Mouse (Mus musculus): ENCODE data around the gene Rsg1. TPM values are rescaled to one million over a fixed set of nuclear protein-coding genes. Genes with fewer than 3 reads are reported as not detected.

The Rsg1 gene
- 1.9 and 3.7 TPM in 2 replicates for polyA plus RNA-seq (2012; rRNA removed)

DNA sequence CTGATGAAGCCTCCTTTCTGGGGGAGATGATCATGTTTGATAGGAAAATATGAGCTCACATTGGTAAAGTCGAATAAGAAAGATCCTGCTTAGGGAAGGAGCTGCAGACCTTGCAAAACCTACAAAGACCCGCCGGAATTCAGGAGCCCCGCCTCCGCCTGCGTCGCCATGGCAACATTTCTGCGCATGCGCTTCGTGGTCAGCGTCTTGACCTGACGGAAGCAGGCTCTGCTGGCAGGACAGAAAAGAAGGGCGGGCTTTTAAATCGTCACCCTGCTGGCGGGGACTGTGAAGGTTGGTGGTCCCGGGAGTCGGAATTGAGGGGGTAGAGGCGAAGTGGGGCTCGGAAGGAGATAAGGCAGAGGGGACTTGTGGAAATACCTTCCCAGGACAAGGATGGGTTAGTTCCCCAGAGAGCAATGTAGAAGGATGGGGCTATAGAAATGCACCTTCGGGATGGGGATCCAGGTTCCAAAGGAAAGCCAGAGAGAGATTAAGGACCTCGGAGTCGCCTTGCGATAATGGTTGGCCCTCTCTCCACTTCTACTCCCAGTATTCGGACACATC, at the start of gene Rsg1:
TSS of gene Rsg1 (plus strand) at position 187 of the 567 bp plus-strand sequence.
- peaks cover 7% of the 10 kb centered on the region; the same call in 1 of the 2 replicates for H3K4me1 ChIP-seq (ENCODE audit: control insufficient read depth, insufficient read depth, low read length)
- peak; percentile 32; the same call in 1 of the 2 replicates for TF ChIP-seq POLR2A (IDR thresholded peaks at IDR 0.05; ENCODE audit: borderline replicate concordance, extremely low read depth, low read depth, low read length)
- no peak for TF ChIP-seq CTCF (IDR thresholded peaks at IDR 0.05; ENCODE audit: insufficient read depth, low read length)
- peak within 1 kb of the TSS; percentile 59 for H3K4me3 ChIP-seq (replicated peaks; ENCODE audit: extremely low read depth, low read depth, low read length)
- DNase-seq = peak; percentile 93
- WGBS = under 1% methylated on average over 24 of the region's 24 CpGs

DNA sequence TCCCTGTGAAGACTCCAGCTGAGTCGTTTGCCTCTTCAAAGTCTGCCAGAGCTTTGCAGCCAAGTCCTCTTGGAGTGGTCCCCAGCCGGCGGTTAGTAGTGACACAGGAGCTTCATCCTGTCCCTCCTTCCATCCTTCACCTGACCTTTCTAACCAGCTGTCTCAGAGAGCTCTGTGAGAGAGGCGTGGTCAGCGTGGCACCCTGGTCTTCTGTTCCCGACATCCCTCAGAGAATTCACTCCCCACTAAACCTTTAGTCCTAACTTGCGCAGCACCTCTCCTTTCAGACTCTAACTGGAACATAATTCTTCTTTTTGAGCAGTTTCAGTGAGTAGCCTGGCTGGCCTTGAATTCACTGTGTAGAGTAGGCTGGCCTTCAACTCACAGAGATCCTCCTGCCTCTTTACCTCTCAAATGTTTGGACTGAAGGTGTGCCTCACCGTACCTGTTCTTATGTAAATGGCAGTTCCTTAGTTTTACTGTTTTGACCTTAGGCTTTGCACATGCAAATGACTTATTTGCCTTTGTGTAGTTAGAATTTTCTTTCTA, 47.9 kb upstream of the Rsg1 start:
- no peak for DNase-seq
- 75% methylated on average over 8 of the region's 8 CpGs for WGBS
- Histone ChIP-seq H3K4me3 (replicated peaks; ENCODE audit: extremely low read depth, low read depth, low read length) (no peak overlapping the region), H3K4me1 (ENCODE audit: control insufficient read depth, insufficient read depth, low read length) (no peaks in the 10 kb centered on the region; the same call in 1 of the 2 replicates)
- no peak for TF ChIP-seq POLR2A (IDR thresholded peaks at IDR 0.05; ENCODE audit: borderline replicate concordance, extremely low read depth, low read depth, low read length)
- TF ChIP-seq CTCF (IDR thresholded peaks at IDR 0.05; ENCODE audit: insufficient read depth, low read length) = no peak

DNA sequence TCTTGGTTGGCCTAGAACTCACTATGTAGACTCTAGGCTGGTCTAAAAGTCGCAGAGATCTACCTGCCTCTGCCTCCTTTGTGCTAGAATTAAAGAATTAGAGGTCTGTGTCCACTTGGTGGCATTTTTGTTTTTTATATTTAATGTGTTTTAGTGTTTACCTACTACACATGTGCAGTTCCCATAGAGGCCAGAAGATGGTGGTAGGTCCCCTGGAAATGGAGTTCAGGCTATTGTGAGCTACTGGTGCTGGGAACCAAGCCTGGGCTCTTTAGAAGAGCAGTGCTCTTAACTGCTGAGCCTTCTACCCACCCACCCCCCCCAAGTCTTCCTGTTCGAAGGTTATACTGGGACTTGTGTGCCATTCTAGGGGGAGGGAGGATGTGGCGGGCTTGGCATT, 46.6 kb upstream of the Rsg1 start:
- WGBS = 96% methylated on average over 3 of the region's 3 CpGs
- Histone ChIP-seq H3K4me1 (ENCODE audit: control insufficient read depth, insufficient read depth, low read length) (no peaks in the 10 kb centered on the region; the same call in 1 of the 2 replicates), H3K4me3 (replicated peaks; ENCODE audit: extremely low read depth, low read depth, low read length) (no peak overlapping the region)
- TF ChIP-seq CTCF (IDR thresholded peaks at IDR 0.05; ENCODE audit: insufficient read depth, low read length) (no peak), POLR2A (IDR thresholded peaks at IDR 0.05; ENCODE audit: borderline replicate concordance, extremely low read depth, low read depth, low read length) (no peak)
- DNase-seq = no peak

DNA sequence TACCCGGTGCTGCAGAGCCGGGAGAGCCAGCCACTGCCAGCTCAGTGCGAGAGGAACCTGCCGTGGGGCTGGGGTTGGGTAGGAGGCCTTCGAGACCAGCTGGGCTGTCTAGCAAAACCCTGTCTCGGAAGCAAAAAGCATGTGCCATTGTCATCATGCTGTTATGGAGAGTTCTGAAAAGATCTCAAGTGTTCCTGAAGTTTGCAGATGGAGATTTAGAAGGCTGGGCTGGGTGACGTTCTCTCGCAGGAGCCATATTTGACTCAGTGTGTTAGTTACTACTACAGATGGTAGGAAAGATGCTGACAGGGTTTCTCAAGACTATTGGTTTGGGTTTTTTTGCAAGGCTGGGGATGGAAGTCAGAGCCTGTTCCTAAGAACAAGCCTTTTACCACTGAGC, 41.6 kb upstream of the Rsg1 start:
- 88% methylated on average over 8 of the region's 8 CpGs for WGBS
- TF ChIP-seq CTCF (IDR thresholded peaks at IDR 0.05; ENCODE audit: insufficient read depth, low read length) = no peak
- no peak for TF ChIP-seq POLR2A (IDR thresholded peaks at IDR 0.05; ENCODE audit: borderline replicate concordance, extremely low read depth, low read depth, low read length)

DNA sequence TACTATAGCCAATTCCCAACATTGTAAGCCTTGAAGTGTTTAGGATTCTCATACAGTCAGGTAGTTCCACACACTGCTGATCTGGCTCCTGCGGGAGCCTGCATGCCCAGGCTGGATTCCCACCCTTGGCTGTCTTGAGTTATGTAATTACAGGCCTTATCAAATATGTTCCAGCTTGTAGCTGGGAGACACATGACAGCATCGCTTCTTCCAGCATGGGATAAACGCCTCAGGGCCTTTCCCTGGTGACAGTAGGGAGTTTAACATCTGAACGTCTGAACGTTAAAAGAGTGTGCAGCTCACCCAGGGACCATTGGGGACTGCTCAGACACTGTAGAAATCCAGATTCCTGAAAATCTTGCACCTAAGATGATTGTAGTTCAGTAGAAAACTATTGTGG, 38.0 kb upstream of the Rsg1 start:
- H3K4me1 ChIP-seq (ENCODE audit: control insufficient read depth, insufficient read depth, low read length) = no peaks in the 10 kb centered on the region
- DNase-seq = no peak
- WGBS = 75% methylated on average over 5 of the region's 5 CpGs
- no peak overlapping the region for H3K4me3 ChIP-seq (replicated peaks; ENCODE audit: extremely low read depth, low read depth, low read length)
- TF ChIP-seq CTCF (IDR thresholded peaks at IDR 0.05; ENCODE audit: insufficient read depth, low read length) (no peak), POLR2A (IDR thresholded peaks at IDR 0.05; ENCODE audit: borderline replicate concordance, extremely low read depth, low read depth, low read length) (no peak)

More for the DNA sequence above, 41.6 kb upstream of the Rsg1 start:
- Histone ChIP-seq H3K4me3 (replicated peaks; ENCODE audit: extremely low read depth, low read depth, low read length) (no peak overlapping the region), H3K4me1 (ENCODE audit: control insufficient read depth, insufficient read depth, low read length) (no peaks in the 10 kb centered on the region; the same call in 1 of the 2 replicates)
- no peak for DNase-seq

DNA sequence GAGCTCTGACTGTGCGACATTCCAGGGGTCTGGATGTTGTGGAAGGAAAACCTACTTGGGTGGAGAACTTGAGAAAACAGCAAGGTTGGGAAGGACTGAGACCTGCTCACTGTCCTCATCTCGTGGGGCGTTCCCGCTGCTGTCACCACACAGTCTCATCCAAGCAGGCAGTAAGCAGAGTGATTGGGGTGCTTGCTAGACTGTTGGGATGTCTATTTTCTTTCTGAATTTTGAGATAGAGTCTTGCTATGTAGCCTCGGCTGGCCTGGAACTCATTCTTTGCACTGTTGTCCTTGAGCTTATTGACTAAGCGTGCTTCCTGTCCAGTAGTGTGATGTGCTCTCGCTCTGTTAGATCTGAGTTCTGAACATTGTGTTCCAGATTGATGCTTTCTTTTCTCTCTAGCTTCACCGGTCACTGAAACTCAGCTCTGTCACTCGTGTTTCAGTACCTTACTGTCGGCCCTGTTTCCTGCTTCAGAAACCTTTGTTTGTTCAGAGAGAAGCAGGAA, 37.4 kb upstream of the Rsg1 start:
- DNase-seq = no peak
- WGBS = 58% methylated on average over 10 of the region's 10 CpGs
- Histone ChIP-seq H3K4me3 (replicated peaks; ENCODE audit: extremely low read depth, low read depth, low read length) (no peak overlapping the region), H3K4me1 (ENCODE audit: control insufficient read depth, insufficient read depth, low read length) (no peaks in the 10 kb centered on the region)
- no peak for TF ChIP-seq POLR2A (IDR thresholded peaks at IDR 0.05; ENCODE audit: borderline replicate concordance, extremely low read depth, low read depth, low read length)
- TF ChIP-seq CTCF (IDR thresholded peaks at IDR 0.05; ENCODE audit: insufficient read depth, low read length) = no peak

DNA sequence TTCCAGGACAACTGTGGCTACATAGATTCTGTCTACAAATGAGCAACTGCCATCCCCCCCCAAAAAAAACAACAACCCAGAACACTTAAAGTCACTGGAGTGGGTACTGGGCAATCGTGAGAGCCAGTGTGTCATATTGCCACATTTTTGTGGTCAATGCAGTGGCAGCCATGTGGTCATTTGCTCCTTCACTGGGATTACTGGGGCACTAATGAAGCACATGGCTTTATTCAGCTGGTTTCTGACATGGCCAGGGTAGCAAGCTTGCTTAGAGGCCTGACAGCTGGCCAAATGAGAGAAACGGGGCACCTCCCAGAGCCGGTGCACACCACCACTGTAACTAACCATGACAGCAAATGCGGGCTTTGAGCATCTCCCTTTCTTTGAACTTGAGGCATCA, 35.3 kb upstream of the Rsg1 start:
- DNase-seq = no peak
- no peaks in the 10 kb centered on the region for H3K4me1 ChIP-seq (ENCODE audit: control insufficient read depth, insufficient read depth, low read length)
- 83% methylated on average over 4 of the region's 4 CpGs for WGBS
- TF ChIP-seq POLR2A (IDR thresholded peaks at IDR 0.05; ENCODE audit: borderline replicate concordance, extremely low read depth, low read depth, low read length) (no peak), CTCF (IDR thresholded peaks at IDR 0.05; ENCODE audit: insufficient read depth, low read length) (no peak)
- H3K4me3 ChIP-seq (replicated peaks; ENCODE audit: extremely low read depth, low read depth, low read length) = no peak overlapping the region

DNA sequence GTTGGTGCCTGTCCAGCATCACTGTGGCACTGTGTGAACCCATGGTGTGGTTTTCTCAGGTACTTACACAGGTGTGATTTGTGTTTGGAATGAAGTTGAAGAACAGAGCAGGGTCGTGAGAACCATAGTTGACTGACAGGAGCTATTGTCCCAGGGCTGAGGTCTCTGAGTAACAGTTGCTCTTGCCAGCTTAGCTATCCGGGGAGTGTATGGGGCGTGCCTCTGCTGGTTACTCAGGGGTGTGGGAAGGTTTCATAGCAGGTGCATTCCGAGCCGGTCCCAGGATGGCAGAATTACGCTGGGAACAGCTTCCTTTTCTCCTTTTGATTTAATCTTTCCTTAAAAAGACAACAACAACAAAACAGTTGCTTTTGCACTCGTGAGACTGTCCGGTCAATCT, 32.9 kb upstream of the Rsg1 start:
- DNase-seq = no peak
- WGBS = 84% methylated on average over 8 of the region's 8 CpGs
- Histone ChIP-seq H3K4me1 (ENCODE audit: control insufficient read depth, insufficient read depth, low read length) (0 out of 2 replicates have a peak, but pooled peaks cover under 1% of the 10 kb centered on the region), H3K4me3 (replicated peaks; ENCODE audit: extremely low read depth, low read depth, low read length) (no peak overlapping the region)
- no peak for TF ChIP-seq CTCF (IDR thresholded peaks at IDR 0.05; ENCODE audit: insufficient read depth, low read length)
- TF ChIP-seq POLR2A (IDR thresholded peaks at IDR 0.05; ENCODE audit: borderline replicate concordance, extremely low read depth, low read depth, low read length) = no peak

DNA sequence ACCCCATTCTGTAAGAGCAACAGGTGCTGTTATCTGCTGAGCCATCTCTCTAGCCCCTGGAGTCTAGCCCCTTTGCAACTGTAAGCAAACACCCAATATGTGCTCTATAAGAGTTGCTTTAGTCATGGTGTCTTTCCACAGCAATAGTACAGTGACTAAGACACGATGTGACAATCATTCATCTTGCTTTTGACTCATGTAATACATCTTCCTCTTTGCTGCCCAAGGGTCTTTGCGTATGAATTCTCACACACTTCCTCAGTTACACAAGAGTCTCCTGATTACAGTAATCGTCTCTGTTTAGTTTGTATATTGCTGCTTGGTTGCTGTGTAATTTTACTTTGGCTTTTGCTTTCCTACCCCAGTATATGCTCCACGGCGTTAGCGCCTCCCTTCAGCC, 31.8 kb upstream of the Rsg1 start:
- WGBS = 82% methylated on average over 6 of the region's 6 CpGs
- Histone ChIP-seq H3K4me1 (ENCODE audit: control insufficient read depth, insufficient read depth, low read length) (peaks cover 9% of the 10 kb centered on the region), H3K4me3 (replicated peaks; ENCODE audit: extremely low read depth, low read depth, low read length) (no peak overlapping the region)
- TF ChIP-seq POLR2A (IDR thresholded peaks at IDR 0.05; ENCODE audit: borderline replicate concordance, extremely low read depth, low read depth, low read length) (no peak), CTCF (IDR thresholded peaks at IDR 0.05; ENCODE audit: insufficient read depth, low read length) (no peak)
- no peak for DNase-seq

DNA sequence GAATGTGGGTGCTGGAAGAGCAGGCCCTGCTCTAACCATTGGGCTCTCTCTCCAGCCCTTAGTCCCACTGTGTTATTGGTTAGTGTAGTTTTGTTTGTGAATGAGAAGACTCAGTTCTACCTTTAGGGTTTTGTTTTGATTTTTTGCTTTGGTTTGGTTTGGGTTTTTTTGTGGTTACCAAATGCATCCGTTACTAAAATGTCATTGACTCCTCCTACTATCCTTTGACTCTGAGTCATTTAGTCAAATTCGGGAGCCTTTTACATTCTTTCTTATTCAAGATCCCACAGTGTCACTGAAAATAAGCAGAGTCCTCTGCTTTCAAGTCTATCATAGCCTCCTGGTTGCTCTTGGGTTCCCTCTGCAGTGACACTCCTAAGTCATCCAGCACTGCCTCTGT, 29.8 kb upstream of the Rsg1 start:
- no peak for TF ChIP-seq CTCF (IDR thresholded peaks at IDR 0.05; ENCODE audit: insufficient read depth, low read length)
- TF ChIP-seq POLR2A (IDR thresholded peaks at IDR 0.05; ENCODE audit: borderline replicate concordance, extremely low read depth, low read depth, low read length) = no peak
- no peak for DNase-seq
- Histone ChIP-seq H3K4me3 (replicated peaks; ENCODE audit: extremely low read depth, low read depth, low read length) (no peak overlapping the region), H3K4me1 (ENCODE audit: control insufficient read depth, insufficient read depth, low read length) (peaks cover 12% of the 10 kb centered on the region)
- 80% methylated on average over 2 of the region's 2 CpGs for WGBS
